Mouse (Mus musculus): ENCODE data around the gene Nckap5.
"Not testable (repeated sequence)": the region's sequence is repeated elsewhere in the genome, so short reads cannot be mapped to it uniquely, and the experiment has no call there.

Gene Nckap5

DNA sequence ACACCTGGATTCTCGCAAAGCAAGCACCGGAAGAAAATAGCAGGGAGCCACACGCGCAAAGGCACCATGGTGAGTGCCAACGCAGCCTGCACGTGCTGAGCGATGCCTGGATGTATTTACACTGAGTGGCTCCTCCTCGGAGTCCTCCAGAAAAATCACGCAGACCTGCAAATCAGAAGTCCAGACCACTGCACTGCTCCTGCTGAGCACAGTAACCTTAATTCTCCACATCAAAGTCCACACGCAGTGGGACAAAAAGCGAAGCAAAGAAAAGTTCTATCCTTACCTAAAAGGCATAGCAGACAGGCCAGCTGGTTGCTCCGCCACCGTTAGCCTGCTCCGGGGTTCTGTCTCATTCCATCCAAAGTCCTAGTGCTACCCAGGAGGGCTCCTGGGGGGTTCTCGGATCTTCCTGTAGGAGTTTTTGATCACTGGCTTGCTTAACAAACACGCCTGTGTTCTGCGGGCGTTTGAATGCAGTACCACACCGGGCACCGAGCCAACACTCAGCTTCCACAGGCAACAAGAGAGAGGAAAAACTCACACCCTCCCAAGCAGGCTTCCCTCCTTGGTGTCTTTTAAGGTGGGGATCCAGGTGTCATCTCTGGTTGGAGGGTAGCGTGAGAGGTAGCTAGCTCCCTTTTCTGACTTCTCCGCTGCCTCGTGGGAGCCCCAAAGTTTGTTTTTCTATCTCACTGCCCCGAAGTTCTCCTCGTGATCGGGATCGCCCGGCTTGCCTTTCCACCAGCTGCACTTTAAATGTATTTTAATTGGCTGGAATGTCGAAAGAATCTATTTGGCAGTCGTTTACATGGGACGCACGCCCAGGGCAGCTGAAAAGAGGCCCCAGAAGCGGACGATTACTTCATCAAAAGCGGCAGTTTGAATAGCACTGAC lies at the start of gene Nckap5:
Gene Nckap5, minus strand, starts transcription at position 769 of the 897 bp plus-strand sequence.
- peak; percentile 29 for DNase-seq (ENCODE audit: low spot score)

DNA sequence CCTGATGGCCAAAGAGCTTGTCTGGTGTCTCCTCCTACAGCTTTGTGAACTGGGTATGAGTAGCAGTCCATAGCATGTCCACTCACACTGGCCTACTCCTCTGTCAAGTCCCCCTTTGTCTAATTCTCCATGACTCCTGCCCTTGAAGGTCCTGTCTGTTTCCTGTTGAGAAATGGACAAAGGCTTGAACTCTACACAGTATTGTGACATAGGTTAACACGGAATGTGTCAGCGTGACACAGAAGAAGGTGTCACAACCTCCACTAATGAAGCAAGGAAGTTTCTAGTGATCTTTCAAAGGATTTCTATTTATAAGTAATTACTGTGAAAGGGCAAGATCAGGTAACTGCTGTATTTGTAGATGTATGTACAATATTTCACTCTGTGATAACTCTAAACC lies 46.9 kb upstream of the Nckap5 start:
- no peak for DNase-seq (ENCODE audit: low spot score)

DNA sequence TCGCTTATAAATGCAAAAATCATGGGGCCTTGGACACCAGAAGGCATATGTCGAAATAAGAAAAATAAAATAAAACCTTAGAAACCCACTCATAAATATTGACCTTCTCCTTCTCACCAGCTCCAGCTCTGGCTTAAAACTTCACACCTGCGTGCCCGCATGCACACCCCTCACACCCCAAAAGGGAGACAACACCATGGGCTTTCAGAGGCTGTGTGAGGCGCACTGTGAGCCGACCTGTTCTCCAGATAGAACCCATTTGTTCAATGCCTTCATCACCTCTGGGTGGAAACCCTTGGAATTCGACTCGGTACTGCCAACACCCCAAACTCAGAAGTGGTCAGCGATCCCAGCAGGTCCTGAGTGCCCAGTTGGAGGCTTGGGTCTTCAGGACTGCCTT lies 37.8 kb upstream of the Nckap5 start:
- no peak for DNase-seq (ENCODE audit: low spot score)

DNA sequence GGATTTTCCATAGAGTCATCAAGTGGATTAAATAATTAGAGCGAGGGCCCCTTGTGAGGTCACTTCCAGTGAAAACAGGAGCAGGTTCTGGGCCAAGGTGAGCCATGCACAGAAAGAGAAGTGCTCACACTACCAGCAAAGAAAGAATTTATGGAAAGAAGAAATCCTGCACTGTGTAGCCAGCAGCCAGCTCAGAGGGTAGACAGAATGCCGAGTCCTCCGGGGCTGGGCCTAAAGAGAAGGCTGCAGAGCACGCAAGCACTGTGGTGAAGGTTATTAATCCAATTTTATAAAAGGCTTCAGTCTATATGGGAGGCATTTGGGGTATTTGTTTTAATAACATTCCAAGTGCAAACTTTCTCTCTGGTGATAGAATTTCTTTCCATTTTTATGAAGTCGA lies 37.3 kb upstream of the Nckap5 start:
- DNase-seq (ENCODE audit: low spot score), result no peak

DNA sequence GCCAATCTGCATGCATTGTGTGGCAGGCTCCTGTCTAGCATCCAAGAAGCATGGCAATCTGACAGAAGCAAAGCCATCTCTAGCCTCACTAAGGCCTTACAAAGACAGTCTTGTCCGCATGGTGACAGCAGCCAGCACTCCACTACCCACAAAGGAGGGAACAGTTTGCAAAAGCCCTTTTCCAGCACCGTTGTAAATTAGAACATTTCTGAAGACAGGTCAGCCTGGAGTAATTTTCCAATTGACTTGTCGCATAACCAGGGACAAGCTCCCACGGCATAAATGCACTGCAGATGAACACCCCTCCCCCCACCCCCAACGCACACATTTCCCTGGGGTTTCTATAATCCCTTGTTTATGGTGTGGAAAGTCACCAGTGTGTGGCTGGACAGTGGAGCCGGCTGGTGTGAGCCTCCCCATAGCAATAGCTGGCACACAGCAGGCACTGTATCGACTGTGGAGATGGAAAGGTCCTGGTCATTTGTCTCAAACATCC lies 35.0 kb upstream of the Nckap5 start:
- no peak for DNase-seq (ENCODE audit: low spot score)

DNA sequence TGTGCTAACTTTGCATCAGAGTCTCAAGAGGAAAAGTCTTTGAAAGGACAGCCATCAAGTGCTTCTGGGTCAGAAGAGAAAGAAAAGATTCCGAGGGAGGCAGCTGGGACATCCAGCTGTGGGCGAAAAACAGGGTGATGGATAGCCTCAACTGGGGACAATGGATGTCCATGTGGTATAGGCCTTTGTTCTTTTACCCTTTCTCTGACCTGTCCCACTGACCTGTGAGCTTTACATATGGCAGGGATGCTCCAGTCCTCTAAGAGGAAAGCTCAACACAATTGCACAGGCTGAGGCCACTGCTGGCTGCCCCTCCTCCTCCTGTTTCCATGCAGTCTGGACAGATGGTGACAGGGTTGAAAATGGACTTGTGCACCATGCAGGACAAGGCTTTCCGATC lies 31.2 kb upstream of the Nckap5 start:
- no peak for DNase-seq (ENCODE audit: low spot score)

DNA sequence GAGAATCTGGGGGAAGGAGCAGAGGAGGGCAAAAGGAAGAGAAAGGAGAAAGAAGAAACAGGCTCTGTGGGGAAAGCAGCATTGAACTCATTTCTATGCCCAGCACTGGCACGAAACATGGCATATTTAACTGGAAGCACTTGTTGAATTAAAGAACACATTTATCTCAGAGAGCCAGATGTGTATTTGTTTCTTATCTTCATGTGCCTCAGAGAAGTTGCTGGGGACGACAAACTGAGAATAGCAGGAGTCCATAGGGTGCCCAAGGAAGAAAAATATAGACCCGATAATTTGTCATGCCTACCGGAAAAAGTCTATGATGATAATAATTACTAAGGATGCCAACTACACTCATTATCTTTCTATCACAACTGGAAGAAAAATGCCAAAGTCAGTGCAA lies 29.9 kb upstream of the Nckap5 start:
- DNase-seq (ENCODE audit: low spot score), result no peak

DNA sequence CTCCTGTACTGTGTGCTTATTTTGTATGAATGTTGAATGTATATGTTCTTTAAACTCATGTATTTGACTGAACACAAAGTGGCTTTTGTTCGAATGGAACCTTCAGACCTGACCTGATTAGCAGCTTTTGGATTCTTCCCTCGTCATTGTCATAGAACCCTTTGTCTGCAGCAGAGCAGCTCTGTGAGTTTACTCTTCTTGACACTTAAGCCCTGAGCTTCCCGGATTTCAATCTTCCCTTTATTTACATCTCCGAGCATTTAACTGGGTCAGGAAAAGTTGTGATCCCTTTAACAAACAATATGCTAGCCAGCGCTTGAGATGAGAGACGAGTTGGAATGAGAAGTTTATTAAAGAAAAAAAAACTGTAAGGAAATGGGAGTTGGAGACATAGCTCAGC lies 18.9 kb upstream of the Nckap5 start:
- DNase-seq (ENCODE audit: low spot score), result no peak

DNA sequence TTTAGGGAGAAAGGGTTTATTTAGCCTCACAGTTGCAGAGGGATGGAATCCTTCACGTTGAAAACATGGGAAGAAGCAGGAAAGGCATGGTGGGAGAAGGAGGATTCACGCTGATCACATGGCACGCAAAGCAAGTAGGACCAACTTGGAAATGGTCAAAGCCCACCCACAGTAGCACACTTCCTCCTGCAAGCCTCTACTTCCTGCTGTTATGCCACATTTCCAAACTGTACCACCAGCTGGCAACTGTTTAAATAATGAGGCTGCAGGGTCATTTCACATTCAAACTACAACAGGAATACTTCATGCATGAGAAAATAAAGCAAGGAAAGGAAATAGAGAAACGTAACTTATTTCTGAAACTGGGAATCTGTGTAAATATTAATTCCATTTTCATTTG lies 15.7 kb upstream of the Nckap5 start:
- DNase-seq (ENCODE audit: low spot score), result no peak

DNA sequence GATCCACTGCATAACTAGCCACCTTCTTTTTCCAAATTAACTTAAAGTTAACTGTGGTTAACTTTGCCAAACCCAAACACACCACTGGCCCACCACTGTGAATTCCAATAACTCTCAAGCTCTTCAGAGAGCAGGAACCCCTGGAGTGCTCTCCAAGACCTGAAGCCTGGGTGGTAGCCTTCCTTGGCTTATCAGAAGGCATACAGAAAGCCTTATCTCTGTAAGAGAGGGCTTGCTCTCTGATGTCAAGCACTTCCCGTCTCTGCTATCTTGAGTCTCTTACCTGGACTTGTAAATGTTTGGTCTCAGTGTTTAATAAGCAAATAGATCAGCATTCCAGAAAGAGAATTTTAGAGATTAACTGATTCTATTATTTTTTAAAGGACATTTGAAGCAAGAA lies 2.3 kb upstream of the Nckap5 start:
- no peak for DNase-seq (ENCODE audit: low spot score)

DNA sequence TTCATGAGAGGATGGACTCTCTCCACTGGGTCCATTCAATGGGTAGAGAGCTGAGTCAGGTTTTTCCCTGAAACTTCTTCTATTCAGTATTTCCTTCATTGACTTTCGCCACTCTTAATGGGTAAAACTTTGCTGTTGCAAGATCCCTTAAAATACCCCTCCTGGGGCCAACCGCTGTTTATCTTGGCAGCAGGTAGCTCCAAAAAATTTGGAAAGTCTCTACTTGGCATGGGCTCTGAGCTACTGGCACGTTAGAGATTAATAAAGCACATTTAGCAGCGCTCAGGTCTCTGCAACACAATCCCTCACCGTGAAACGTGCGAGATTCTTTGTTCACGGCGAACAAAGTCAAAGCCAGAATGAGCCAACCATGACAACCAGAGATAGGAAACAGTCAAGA lies 1.6 kb downstream of the Nckap5 start:
- DNase-seq (ENCODE audit: low spot score), result no peak

DNA sequence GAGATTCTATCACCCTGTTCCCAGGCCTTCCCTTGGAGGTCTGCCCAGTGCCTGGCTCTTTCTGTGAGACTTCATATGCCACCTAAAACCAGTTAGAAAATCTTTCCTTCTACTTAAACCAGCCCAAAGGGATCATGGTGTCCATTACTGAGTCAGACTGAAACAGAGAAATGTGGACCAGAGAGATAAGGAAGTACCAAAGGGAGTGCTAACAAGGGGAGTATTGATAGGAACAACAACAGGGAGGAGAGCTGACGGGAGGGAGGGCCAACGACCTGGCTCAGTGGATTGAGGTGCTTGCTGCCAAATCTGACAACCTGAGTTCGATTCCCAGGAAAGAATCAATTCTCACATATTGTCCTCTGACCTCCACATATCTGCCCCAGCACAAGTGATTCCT lies 5.8 kb downstream of the Nckap5 start:
- DNase-seq (ENCODE audit: low spot score), result no peak

DNA sequence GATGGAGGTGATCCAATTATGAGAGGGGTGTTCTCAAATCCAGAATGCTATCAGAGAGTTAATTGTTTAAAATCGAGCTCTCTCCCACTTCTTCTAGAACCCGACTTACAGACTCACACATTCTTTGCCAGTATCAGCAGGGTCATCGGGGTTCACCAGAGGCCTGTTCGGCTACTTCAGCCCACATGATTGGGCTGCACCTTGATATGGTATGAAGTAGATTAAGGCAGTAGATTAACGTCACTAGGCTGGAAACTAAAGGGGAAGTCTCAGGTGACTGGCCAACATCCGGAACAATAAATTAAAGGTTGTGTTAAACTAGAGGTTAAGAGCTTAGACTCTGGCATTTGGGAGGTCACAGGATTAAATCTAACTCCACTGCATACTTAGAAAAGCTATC lies 8.4 kb downstream of the Nckap5 start:
- no peak for DNase-seq (ENCODE audit: low spot score)

DNA sequence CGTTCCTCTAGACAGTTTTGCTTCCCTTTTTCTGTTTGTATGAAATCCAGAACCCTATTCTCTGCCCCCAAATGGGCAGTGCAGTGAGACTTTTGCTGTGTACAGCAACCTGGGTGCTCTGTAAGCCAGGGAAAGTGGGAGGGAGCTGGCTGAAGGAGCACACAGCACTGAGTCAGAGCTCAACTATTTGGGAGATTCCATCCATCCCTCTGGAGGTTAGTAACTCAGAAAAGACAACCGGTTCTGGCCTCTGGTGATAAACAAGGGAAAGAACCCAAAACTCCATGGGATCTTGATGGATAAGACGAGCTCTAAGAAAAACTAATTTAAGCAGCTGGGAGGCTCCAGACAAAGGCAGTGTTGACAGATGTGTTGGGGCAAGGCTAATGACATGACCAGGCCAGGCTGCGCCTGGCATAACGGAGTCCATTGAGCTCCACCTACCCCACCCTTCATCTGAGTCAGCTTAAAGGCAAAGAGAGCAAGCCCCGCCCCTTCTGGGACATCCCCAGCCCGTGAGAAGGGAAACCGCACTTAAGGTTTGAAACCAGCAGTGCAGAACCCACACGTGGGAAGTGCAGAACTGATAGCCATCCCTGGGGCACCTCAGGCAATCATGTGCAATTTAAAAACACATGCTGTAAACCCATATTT lies 13.1 kb downstream of the Nckap5 start:
- peak; percentile 18 for DNase-seq (ENCODE audit: low spot score)

DNA sequence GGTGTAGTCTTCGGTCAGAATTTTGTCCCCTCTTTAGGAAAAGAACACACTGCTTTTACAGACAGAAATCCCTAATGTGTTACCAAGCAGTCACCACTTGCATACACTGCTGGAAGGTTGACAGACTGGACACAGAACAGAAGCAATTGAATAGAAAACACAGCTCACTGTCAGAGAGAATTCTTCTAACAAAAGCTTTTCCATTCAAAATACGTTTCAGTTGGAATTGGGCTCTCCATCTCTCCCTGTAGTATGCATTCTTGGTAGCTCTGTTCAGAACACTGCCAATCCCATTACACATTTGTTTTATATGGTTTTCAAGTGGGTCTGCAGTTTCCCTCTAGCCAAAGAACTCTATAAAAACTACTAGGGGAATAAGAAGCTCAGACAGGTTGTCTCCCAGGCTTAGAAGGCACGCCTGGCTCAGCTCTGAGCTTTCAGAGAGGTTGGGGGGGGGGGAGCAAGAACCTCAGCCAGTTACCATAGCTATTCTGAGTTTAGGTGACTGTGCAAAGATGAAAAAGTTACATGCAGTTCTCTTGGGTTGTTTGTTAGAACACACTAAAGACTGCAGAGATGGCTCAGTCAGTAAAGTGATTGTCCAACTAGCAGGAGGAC lies 23.5 kb downstream of the Nckap5 start:
- no peak for DNase-seq (ENCODE audit: low spot score)

DNA sequence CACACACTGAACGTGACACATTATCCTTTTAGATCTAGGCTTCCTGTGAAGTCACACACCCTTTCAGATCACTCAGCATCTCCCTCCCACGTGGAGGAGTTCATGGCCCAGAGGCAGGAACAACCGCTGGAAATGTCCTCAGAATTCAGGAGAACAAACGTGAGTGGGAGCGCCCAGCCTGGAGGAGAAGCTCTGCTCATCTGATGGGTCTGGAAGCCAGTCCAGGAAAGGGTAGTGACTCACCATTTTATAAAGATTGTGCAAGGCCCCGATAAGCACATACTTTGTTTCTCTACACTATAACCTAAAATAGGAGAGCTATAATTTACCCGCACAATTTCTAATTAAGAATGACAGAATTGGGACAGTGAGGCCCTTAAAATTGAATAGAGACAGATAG lies 24.1 kb downstream of the Nckap5 start:
- DNase-seq (ENCODE audit: low spot score), result peak; percentile 18

DNA sequence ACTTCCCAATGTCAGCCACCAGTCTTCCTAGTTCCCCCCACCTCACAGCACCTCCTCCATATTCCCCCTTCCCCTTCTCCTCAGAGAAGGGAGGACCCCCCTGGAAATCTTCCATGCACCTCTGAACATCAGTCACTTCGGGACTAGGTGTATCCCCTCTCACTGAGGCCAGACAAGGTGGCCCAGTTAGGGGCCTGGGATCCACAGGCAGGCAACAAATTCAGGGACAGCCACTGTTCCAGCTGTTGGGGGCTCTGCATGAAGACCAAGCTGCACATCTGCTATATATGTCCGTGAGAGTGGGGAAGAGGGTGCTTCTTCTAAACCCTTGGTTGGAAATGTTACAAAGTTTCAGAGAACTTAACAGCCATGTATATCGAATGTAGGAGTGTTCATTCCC lies 28.2 kb downstream of the Nckap5 start:
- DNase-seq (ENCODE audit: low spot score), result no peak

DNA sequence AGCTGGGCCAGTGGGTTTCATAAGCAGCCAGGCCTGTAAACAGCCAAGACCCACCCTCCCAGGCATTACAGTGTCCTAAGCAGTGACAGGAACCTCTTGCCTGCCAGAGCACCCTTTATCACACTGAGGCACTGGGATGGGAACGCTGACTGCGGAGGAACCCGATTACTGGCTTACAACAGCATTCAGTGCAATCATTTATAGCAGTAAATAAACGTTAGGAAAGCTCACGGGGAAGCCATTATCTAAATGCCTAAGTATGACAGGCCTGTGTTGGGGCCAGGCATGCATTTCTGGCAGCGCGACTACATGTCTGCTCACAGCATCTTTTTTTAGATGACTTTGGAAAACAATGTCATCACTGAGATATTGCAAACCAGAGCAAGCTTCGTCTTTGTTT lies 28.9 kb downstream of the Nckap5 start:
- no peak for DNase-seq (ENCODE audit: low spot score)

DNA sequence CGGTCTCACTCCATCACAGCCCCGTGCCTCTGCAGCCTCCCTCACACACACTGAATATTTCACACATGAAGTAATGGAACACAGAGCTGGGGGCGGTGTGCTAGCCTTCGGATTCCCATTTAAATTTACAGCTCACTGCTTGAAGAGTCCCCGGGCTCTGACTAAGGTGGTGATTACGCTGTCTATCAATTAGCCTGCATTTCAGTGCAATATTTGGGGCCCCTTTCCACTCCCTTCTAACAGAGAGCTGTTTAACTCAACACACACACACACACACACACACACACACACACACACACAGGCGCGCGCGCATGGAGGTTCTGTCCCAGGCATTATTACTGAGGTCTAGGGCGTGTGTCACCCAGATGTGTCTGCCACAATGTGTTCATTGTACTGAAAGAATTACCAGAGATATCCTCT lies 31.2 kb downstream of the Nckap5 start:
- DNase-seq (ENCODE audit: low spot score), result no peak

DNA sequence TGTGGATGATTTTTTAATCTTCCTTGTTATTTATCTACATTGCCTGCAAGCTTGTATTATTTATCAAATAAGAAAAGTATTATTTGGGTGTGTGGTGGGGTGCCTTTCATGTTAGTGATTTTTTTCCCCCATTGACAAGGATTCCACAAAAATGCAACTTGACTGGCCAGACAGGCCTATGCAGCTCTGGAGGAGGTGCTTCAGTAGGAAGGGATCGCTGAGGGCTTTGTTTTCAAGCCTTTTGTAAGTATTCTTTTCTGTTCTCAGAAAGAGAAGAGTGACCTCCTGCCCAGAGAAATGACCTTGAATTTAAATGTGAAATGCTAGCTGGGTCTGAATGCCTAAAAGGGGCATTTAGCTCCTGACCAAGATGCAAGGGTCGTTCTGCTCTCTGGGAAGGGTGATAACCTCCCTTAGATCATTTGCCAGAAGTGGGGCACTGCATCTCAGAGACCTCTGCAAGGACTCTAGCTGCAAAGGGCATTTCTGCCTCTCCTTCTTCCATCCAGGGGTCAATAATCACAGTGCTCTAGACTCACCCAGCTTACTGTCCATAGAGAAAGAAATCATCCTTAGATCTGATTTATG lies 50.2 kb downstream of the Nckap5 start:
- DNase-seq (ENCODE audit: low spot score), result not testable (repeated sequence)

DNA sequence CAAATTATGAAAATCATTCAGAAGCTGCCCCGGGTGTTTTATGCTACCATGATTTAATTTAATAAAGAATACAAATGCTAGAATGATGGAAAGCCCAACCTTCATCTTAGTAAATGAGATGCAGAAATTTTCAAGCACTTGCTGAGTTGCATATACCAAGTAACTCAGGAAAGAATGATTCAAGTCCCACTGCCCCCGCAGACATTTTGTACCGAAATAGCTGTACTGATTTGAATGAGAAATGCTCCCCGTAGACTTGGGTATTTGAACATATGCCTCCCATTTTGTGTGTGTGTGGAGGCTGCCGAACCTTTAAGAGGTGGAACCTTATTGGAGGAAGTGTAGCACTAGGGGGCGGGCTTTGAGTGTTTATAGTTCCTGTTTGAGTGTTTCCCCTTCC lies 56.7 kb downstream of the Nckap5 start:
- not testable (repeated sequence) for DNase-seq (ENCODE audit: low spot score)

DNA sequence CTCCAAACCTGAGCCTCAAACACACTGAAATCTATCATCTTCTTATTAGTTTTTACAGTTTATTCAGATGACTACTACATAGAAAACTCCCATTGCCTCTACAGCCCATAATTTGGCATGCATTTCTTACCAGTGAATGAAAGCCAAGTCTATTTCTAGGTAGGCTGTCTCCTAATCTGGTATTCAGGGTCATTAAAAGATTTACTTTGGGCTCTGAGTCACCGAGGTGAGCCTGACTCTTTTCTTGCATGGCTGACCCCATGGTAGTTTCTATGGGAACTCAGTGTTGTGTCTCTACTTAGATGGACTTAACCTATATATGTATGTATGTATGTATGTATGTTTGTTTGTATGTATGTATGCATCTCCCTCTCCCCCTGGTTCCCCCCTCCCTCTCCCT lies 63.6 kb downstream of the Nckap5 start:
- DNase-seq (ENCODE audit: low spot score), result no peak

Data from ovary, adult 18-20 months (tissue).